Mouse (Mus musculus): ENCODE measurements around the gene Tmem132d.

- TF ChIP-seq CTCF (conservative IDR thresholded peaks at IDR 0.05; ENCODE audit: insufficient read depth, insufficient read length, low read depth, low read length), result no peak
- TF ChIP-seq POLR2A (IDR thresholded peaks at IDR 0.05; ENCODE audit: low read depth, low read length), result no peak
Measured at GRCm38 (mm10) chr5:128438078-128438477, 5.2 kb upstream of the Tmem132d start.
